In genomic region chr19:58275281-58275680, GRCm38 (mm10) we compare ENCODE assay signal across 20 mouse cellular contexts.
DNase-seq lines count a peak whose midpoint lies in the region; ATAC-seq lines count a peak whose summit lies in the region.
"Had no signal": no experiment of that assay in that cellular context is flagged by ENCODE, and none has a peak within 500 bp of the region (broad histone marks: within the 10 kb centered on the region; RNA-seq: fewer than 3 reads in every experiment).

No protein-coding gene starts in this region.

- 34% methylated on average over 9 of the region's 9 CpGs for WGBS in hindbrain, embryonic 16.5 days
- 58% methylated on average over 9 of the region's 9 CpGs for WGBS in hindbrain, embryonic 13.5 days

- H3K36me3 ChIP-seq in hindbrain, embryonic 16.5 days (ENCODE audit: control insufficient read depth, insufficient read depth, low read length) = no peaks in the 10 kb centered on the region
- no peaks in the 10 kb centered on the region for H3K36me3 ChIP-seq in hindbrain, embryonic 13.5 days
- H3K36me3 ChIP-seq: embryonic facial prominence, embryonic 13.5 days; G1E; limb, embryonic 12.5 days; liver, embryonic 13.5 days; lung, embryonic 15.5 days had no signal

- no peaks in the 10 kb centered on the region for H3K27me3 ChIP-seq in hindbrain, embryonic 16.5 days (replicated peaks; ENCODE audit: control insufficient read depth, insufficient read depth, low read length)
- H3K27me3 ChIP-seq in hindbrain, embryonic 13.5 days = no peaks in the 10 kb centered on the region
- H3K27me3 ChIP-seq: embryonic facial prominence, embryonic 13.5 days; limb, embryonic 12.5 days; liver, embryonic 13.5 days; lung, embryonic 15.5 days had no signal

- no peaks in the 10 kb centered on the region for H3K4me1 ChIP-seq in hindbrain, embryonic 16.5 days (ENCODE audit: control insufficient read depth, insufficient read depth, low read depth, low read length)
- H3K4me1 ChIP-seq in hindbrain, embryonic 13.5 days (replicated peaks) = 0 out of 2 replicates have a peak, but pooled peaks cover 16% of the 10 kb centered on the region
- H3K4me1 ChIP-seq: embryonic facial prominence, embryonic 13.5 days; liver, embryonic 13.5 days; lung, embryonic 15.5 days had no signal

- DNase-seq in 3134 (ENCODE audit: extremely low read depth, insufficient read length, low spot score) (peak; percentile 11), ES-CJ7 (ENCODE audit: low read depth, low spot score) (peak; percentile 14)
- DNase-seq in adrenal gland, postnatal 10 days = peak; percentile 15
- DNase-seq in heart, adult 11 months = no peak
- no peak for DNase-seq in thymus, postnatal 0 days (ENCODE audit: low spot score)
- no peak for DNase-seq in cerebellum, postnatal 36 days
- DNase-seq: cerebellum, adult 9-11 months; gastrocnemius, postnatal 36 days; kidney, adult 11 months; liver, embryonic 13.5 days; midbrain, embryonic 14.5 days; retina, postnatal 1 day; thymus, postnatal 14 days had no signal

- H3K9ac ChIP-seq in hindbrain, embryonic 16.5 days (ENCODE audit: low read depth, low read length) = no peak overlapping the region
- H3K9ac ChIP-seq in hindbrain, embryonic 13.5 days = no peak overlapping the region
- H3K9ac ChIP-seq: embryonic facial prominence, embryonic 13.5 days; limb, embryonic 12.5 days; liver, embryonic 13.5 days; lung, embryonic 15.5 days had no signal

- ATAC-seq in hindbrain, embryonic 16.5 days = 0 out of 2 replicates have a peak, but pooled peaks have one; percentile 14
- ATAC-seq in hindbrain, embryonic 13.5 days (ENCODE audit: low FRiP score) = no peak
- ATAC-seq: forebrain, embryonic 14.5 days had no signal

- no peak overlapping the region for H3K4me3 ChIP-seq in hindbrain, embryonic 16.5 days (ENCODE audit: low read length)
- no peak overlapping the region for H3K4me3 ChIP-seq in hindbrain, embryonic 13.5 days
- H3K4me3 ChIP-seq: embryonic facial prominence, embryonic 13.5 days; limb, embryonic 12.5 days; liver, embryonic 13.5 days; lung, embryonic 15.5 days had no signal

- no peak overlapping the region for H3K4me2 ChIP-seq in hindbrain, embryonic 16.5 days (ENCODE audit: low read length)
- H3K4me2 ChIP-seq in hindbrain, embryonic 13.5 days = no peak overlapping the region
- H3K4me2 ChIP-seq: embryonic facial prominence, embryonic 13.5 days; limb, embryonic 12.5 days; liver, embryonic 13.5 days; lung, embryonic 15.5 days had no signal

- H3K9me3 ChIP-seq in hindbrain, embryonic 16.5 days (ENCODE audit: control insufficient read depth, low read length) = no peaks in the 10 kb centered on the region
- H3K9me3 ChIP-seq in hindbrain, embryonic 13.5 days = no peaks in the 10 kb centered on the region
- H3K9me3 ChIP-seq: embryonic facial prominence, embryonic 13.5 days; limb, embryonic 12.5 days; liver, embryonic 13.5 days; lung, embryonic 15.5 days had no signal

- no peak overlapping the region for H3K27ac ChIP-seq in hindbrain, embryonic 16.5 days (ENCODE audit: low read depth, low read length)
- no peak overlapping the region for H3K27ac ChIP-seq in hindbrain, embryonic 13.5 days
- H3K27ac ChIP-seq: embryonic facial prominence, embryonic 13.5 days; limb, embryonic 12.5 days; liver, embryonic 13.5 days; lung, embryonic 15.5 days had no signal

Comparison
In these comparisons a context has a peak if more than half of its experiments do, and no peak if none do; other contexts are left out.
1. DNase-seq: peak in 3134 (single experiment), ES-CJ7 (single experiment) and adrenal gland, postnatal 10 days (single experiment); none in heart, adult 11 months (single experiment), thymus, postnatal 0 days (single experiment) and cerebellum, postnatal 36 days (0 of 2).